Mouse (Mus musculus) embryonic facial prominence, embryonic 15.5 days (tissue): ENCODE measurements around the gene Celf2. TPM values are rescaled to one million over a fixed set of nuclear protein-coding genes. Genes with fewer than 3 reads are reported as not detected.
"Not testable (repeated sequence)": the region's sequence is repeated elsewhere in the genome, so short reads cannot be mapped to it uniquely, and the experiment has no call there.

ENCODE experiments used
- ATAC-seq: fragments of 200-750 bp; cut with Nextera tagmentation; 2 replicates; pipeline ENCODE4 v1.8.0; 2017; ENCODE audit warnings: low read depth, moderate TSS enrichment; ENCODE audit not compliant: insufficient number of reproducible peaks, low FRiP score, low TSS enrichment
- H3K27ac ChIP-seq: fragments of 300-500 bp; sonication (generic); replicated peaks from 2 replicates; pipeline ENCODE4 v1.5.1; 2015; ENCODE audit warnings: mild to moderate bottlenecking, inconsistent platforms
- H3K27me3 ChIP-seq: fragments of 300-500 bp; sonication (generic); 2 replicates; pipeline ENCODE4 v1.6.1; 2015; ENCODE audit warnings: inconsistent platforms
- H3K36me3 ChIP-seq: fragments of 300-500 bp; sonication (generic); 2 replicates; pipeline ENCODE4 v1.6.1; 2015; ENCODE audit warnings: mild to moderate bottlenecking, inconsistent platforms
- H3K4me1 ChIP-seq: fragments of 300-500 bp; sonication (generic); 2 replicates; pipeline ENCODE4 v1.6.1; 2015; ENCODE audit warnings: inconsistent platforms
- H3K4me2 ChIP-seq: fragments of 300-500 bp; sonication (generic); replicated peaks from 2 replicates; pipeline ENCODE4 v1.6.1; 2015; ENCODE audit warnings: mild to moderate bottlenecking, inconsistent platforms
- H3K4me3 ChIP-seq: fragments of 300-500 bp; sonication (generic); replicated peaks from 2 replicates; pipeline ENCODE4 v1.5.1; 2015; ENCODE audit warnings: mild to moderate bottlenecking, inconsistent platforms
- H3K9ac ChIP-seq: fragments of 300-500 bp; sonication (generic); 2 replicates; pipeline ENCODE4 v1.6.1; 2015; ENCODE audit warnings: inconsistent platforms
- H3K9me3 ChIP-seq: fragments of 300-500 bp; sonication (generic); replicated peaks from 2 replicates; pipeline ENCODE4 v1.6.1; 2016; ENCODE audit warnings: inconsistent platforms
- WGBS: fragments of 180-500 bp; shearing (Covaris S2); methylation state at CpG from one replicate; pipeline ENCODE4 v1.1.7; 2015; 5-methylcytosine and 5-hydroxymethylcytosine counted together
- polyA plus RNA-seq: library from polyadenylated mRNA; unstranded; fragments of >200 nt; fragmentation: Nextera tagmentation; extraction: Ambion mirVana; gene quantifications from 2 replicates; pipeline ENCODE4 v1.2.1, GENCODE M21; 2015

Celf2 gene
- polyA plus RNA-seq = 59.7 and 66.7 TPM in 2 replicates

GRCm38 (mm10) chr2:7509463-7509862 lies at the start of gene Celf2:
Gene Celf2, minus strand, starts transcription at chr2:7509563.
- H3K36me3 ChIP-seq, H3K9me3 ChIP-seq: not testable (repeated sequence)
- WGBS = 93% methylated on average over 9 of the region's 9 CpGs

GRCm38 (mm10) chr2:7555144-7555892 lies 46.0 kb upstream of the Celf2 start:
- Histone ChIP-seq H3K4me2 (no peak overlapping the region), H3K9ac (no peak overlapping the region), H3K4me1 (no peaks in the 10 kb centered on the region), H3K36me3 (no peaks in the 10 kb centered on the region), H3K27ac (no peak overlapping the region), H3K27me3 (no peaks in the 10 kb centered on the region), H3K9me3 (no peaks in the 10 kb centered on the region), H3K4me3 (no peak overlapping the region)
- 78% methylated on average over 4 of the region's 4 CpGs for WGBS
- no peak for ATAC-seq

More at GRCm38 (mm10) chr2:7509463-7509862, at the start of gene Celf2:
- H3K4me2 ChIP-seq, ATAC-seq, H3K4me3 ChIP-seq, H3K27me3 ChIP-seq, H3K9ac ChIP-seq, H3K4me1 ChIP-seq, H3K27ac ChIP-seq: not testable (repeated sequence)

GRCm38 (mm10) chr2:7554601-7555000 lies 45.2 kb upstream of the Celf2 start:
- H3K9me3 ChIP-seq = no peaks in the 10 kb centered on the region
- H3K4me1 ChIP-seq = no peaks in the 10 kb centered on the region
- no peaks in the 10 kb centered on the region for H3K27me3 ChIP-seq
- H3K4me2 ChIP-seq = no peak overlapping the region
- H3K4me3 ChIP-seq = no peak overlapping the region
- H3K9ac ChIP-seq = no peak overlapping the region
- no peak for ATAC-seq
- no peaks in the 10 kb centered on the region for H3K36me3 ChIP-seq
- H3K27ac ChIP-seq = no peak overlapping the region
- WGBS = 60% methylated on average over 1 of the region's 1 CpGs

- H3K4me1 ChIP-seq = no peaks in the 10 kb centered on the region
- H3K9ac ChIP-seq = no peak overlapping the region
- H3K4me2 ChIP-seq = no peak overlapping the region
- H3K4me3 ChIP-seq = no peak overlapping the region
- 69% methylated on average over 3 of the region's 3 CpGs for WGBS
- no peaks in the 10 kb centered on the region for H3K27me3 ChIP-seq
- H3K27ac ChIP-seq = no peak overlapping the region
- no peaks in the 10 kb centered on the region for H3K36me3 ChIP-seq
- no peaks in the 10 kb centered on the region for H3K9me3 ChIP-seq
- ATAC-seq = no peak
Measured at GRCm38 (mm10) chr2:7552887-7553286, 43.5 kb upstream of the Celf2 start.

GRCm38 (mm10) chr2:7548886-7549285 lies 39.5 kb upstream of the Celf2 start:
- no peak overlapping the region for H3K27ac ChIP-seq
- no peaks in the 10 kb centered on the region for H3K36me3 ChIP-seq
- no peaks in the 10 kb centered on the region for H3K27me3 ChIP-seq
- no peak overlapping the region for H3K9ac ChIP-seq
- H3K4me2 ChIP-seq = no peak overlapping the region
- WGBS = 45% methylated on average over 4 of the region's 4 CpGs
- no peak for ATAC-seq
- H3K4me3 ChIP-seq = no peak overlapping the region
- H3K9me3 ChIP-seq = no peaks in the 10 kb centered on the region
- H3K4me1 ChIP-seq = no peaks in the 10 kb centered on the region

- H3K4me3 ChIP-seq = no peak overlapping the region
- no peak for ATAC-seq
- no peak overlapping the region for H3K27ac ChIP-seq
- H3K27me3 ChIP-seq = no peaks in the 10 kb centered on the region
- 0 out of 2 replicates have a peak, but pooled peaks cover 2% of the 10 kb centered on the region for H3K4me1 ChIP-seq
- H3K4me2 ChIP-seq = no peak overlapping the region
- H3K36me3 ChIP-seq = no peaks in the 10 kb centered on the region
- H3K9me3 ChIP-seq = no peaks in the 10 kb centered on the region
- H3K9ac ChIP-seq = no peak overlapping the region
- WGBS = 51% methylated on average over 5 of the region's 5 CpGs
Measured at GRCm38 (mm10) chr2:7534615-7535204, 25.3 kb upstream of the Celf2 start.

GRCm38 (mm10) chr2:7534195-7534594 lies 24.8 kb upstream of the Celf2 start:
- Histone ChIP-seq H3K27me3 (no peaks in the 10 kb centered on the region), H3K4me2 (no peak overlapping the region), H3K36me3 (no peaks in the 10 kb centered on the region), H3K4me3 (no peak overlapping the region), H3K9me3 (no peaks in the 10 kb centered on the region), H3K4me1 (0 out of 2 replicates have a peak, but pooled peaks cover 3% of the 10 kb centered on the region), H3K9ac (no peak overlapping the region), H3K27ac (no peak overlapping the region)
- WGBS = 53% methylated on average over 2 of the region's 2 CpGs
- ATAC-seq = no peak

GRCm38 (mm10) chr2:7531185-7531960 lies 22.0 kb upstream of the Celf2 start:
- Histone ChIP-seq H3K36me3 (no peaks in the 10 kb centered on the region), H3K27me3 (no peaks in the 10 kb centered on the region), H3K4me2 (no peak overlapping the region), H3K4me3 (no peak overlapping the region), H3K9ac (no peak overlapping the region), H3K4me1 (0 out of 2 replicates have a peak, but pooled peaks cover 3% of the 10 kb centered on the region), H3K27ac (no peak overlapping the region), H3K9me3 (no peaks in the 10 kb centered on the region)
- no peak for ATAC-seq
- WGBS = 46% methylated on average over 6 of the region's 6 CpGs

- H3K27me3 ChIP-seq = no peaks in the 10 kb centered on the region
- 0 out of 2 replicates have a peak, but pooled peaks cover 3% of the 10 kb centered on the region for H3K4me1 ChIP-seq
- ATAC-seq = no peak
- no peak overlapping the region for H3K4me2 ChIP-seq
- WGBS = 57% methylated on average over 8 of the region's 8 CpGs
- H3K4me3 ChIP-seq = no peak overlapping the region
- no peaks in the 10 kb centered on the region for H3K9me3 ChIP-seq
- no peak overlapping the region for H3K27ac ChIP-seq
- H3K9ac ChIP-seq = no peak overlapping the region
- H3K36me3 ChIP-seq = no peaks in the 10 kb centered on the region
Measured at GRCm38 (mm10) chr2:7530461-7531184, 21.3 kb upstream of the Celf2 start.

- Histone ChIP-seq H3K9me3 (no peaks in the 10 kb centered on the region), H3K9ac (no peak overlapping the region), H3K36me3 (no peaks in the 10 kb centered on the region), H3K4me3 (no peak overlapping the region), H3K4me1 (0 out of 2 replicates have a peak, but pooled peaks cover 3% of the 10 kb centered on the region), H3K27me3 (no peaks in the 10 kb centered on the region), H3K27ac (no peak overlapping the region), H3K4me2 (no peak overlapping the region)
- no peak for ATAC-seq
- WGBS = 48% methylated on average over 5 of the region's 5 CpGs
Measured at GRCm38 (mm10) chr2:7529637-7530036, 20.3 kb upstream of the Celf2 start.

- Histone ChIP-seq H3K9me3 (no peaks in the 10 kb centered on the region), H3K27ac (no peak overlapping the region), H3K9ac (no peak overlapping the region), H3K4me2 (no peak overlapping the region), H3K4me1 (0 out of 2 replicates have a peak, but pooled peaks cover 3% of the 10 kb centered on the region), H3K27me3 (no peaks in the 10 kb centered on the region), H3K4me3 (no peak overlapping the region), H3K36me3 (no peaks in the 10 kb centered on the region)
- ATAC-seq = no peak
- WGBS = 56% methylated on average over 6 of the region's 6 CpGs
Measured at GRCm38 (mm10) chr2:7526696-7527095, 17.3 kb upstream of the Celf2 start.
